In genomic region chr16:97467472-97467871, GRCm38 (mm10) we compare ENCODE assay signal across 37 mouse cellular contexts. TPM values are rescaled to one million over a fixed set of nuclear protein-coding genes. Genes with fewer than 3 reads are reported as not detected.
"Had no signal": no experiment of that assay in that cellular context is flagged by ENCODE, and none has a peak within 500 bp of the region (broad histone marks: within the 10 kb centered on the region; RNA-seq: fewer than 3 reads in every experiment).

No protein-coding gene starts in this region.

- H3K36me3 ChIP-seq: heart, embryonic 13.5 days; heart, embryonic 15.5 days; hindbrain, embryonic 10.5 days; hindbrain, embryonic 12.5 days; limb, embryonic 13.5 days; limb, embryonic 15.5 days; liver, embryonic 12.5 days had no signal

- H3K4me1 ChIP-seq: liver, embryonic 12.5 days had no signal

- H3K9ac ChIP-seq: heart, embryonic 13.5 days; heart, embryonic 15.5 days; hindbrain, embryonic 12.5 days; hindbrain, embryonic 14.5 days; limb, embryonic 13.5 days; limb, embryonic 15.5 days; liver, embryonic 12.5 days; liver, embryonic 14.5 days had no signal

- ATAC-seq: hindbrain, embryonic 16.5 days; liver, embryonic 12.5 days had no signal

- DNase-seq: gastrocnemius, postnatal 14 days; gastrocnemius, postnatal 36 days; heart, adult 11 months; heart, adult 2 months; heart, postnatal 14 days; heart, postnatal 4 days; kidney, adult 18-20 months; kidney, adult 8-10 months; kidney, postnatal 10 days; kidney, postnatal 25 days; layer of hippocampus, adult 9-11 months; layer of hippocampus, postnatal 36 days; left cerebral cortex, postnatal 4 days had no signal

- H3K27ac ChIP-seq: heart, adult 2 months; heart, embryonic 13.5 days; heart, embryonic 15.5 days; hindbrain, embryonic 10.5 days; hindbrain, embryonic 12.5 days; hindbrain, embryonic 14.5 days; limb, embryonic 13.5 days; limb, embryonic 15.5 days; liver, embryonic 12.5 days; liver, embryonic 14.5 days had no signal

- H3K27me3 ChIP-seq: hindbrain, embryonic 12.5 days; limb, embryonic 15.5 days; liver, embryonic 12.5 days had no signal

- H3K4me3 ChIP-seq: heart, adult 2 months; heart, embryonic 13.5 days; heart, embryonic 15.5 days; hindbrain, embryonic 10.5 days; hindbrain, embryonic 12.5 days; limb, embryonic 13.5 days; limb, embryonic 15.5 days; liver, embryonic 12.5 days had no signal

- H3K4me2 ChIP-seq: heart, embryonic 11.5 days; heart, embryonic 13.5 days; heart, embryonic 15.5 days; hindbrain, embryonic 12.5 days; hindbrain, embryonic 14.5 days; limb, embryonic 13.5 days; limb, embryonic 15.5 days; liver, embryonic 12.5 days had no signal

- H3K9me3 ChIP-seq: heart, embryonic 13.5 days; heart, embryonic 15.5 days; hindbrain, embryonic 10.5 days; hindbrain, embryonic 12.5 days; limb, embryonic 13.5 days; limb, embryonic 15.5 days; liver, embryonic 12.5 days had no signal

RNA-seq across cellular contexts. Expression of gene Mx1, which starts 4.8 kb away (rescaled TPM):
- polyA plus RNA-seq: heart, embryonic 11.5 days; heart, embryonic 15.5 days; hindbrain, embryonic 10.5 days; hindbrain, embryonic 14.5 days; kidney, embryonic 14.5 days; kidney, embryonic 16.5 days had no signal

RNA-seq across cellular contexts. Expression of gene Fam3b, which starts 47.1 kb away (rescaled TPM):
- total RNA-seq: gastrocnemius, adult 18-20 months; gastrocnemius, adult 8-10 months; gastrocnemius, postnatal 14 days; gastrocnemius, postnatal 36 days; heart, adult 2 months; heart, postnatal 14 days; heart, postnatal 4 days; layer of hippocampus, adult 18-20 months; layer of hippocampus, adult 8-10 months; layer of hippocampus, postnatal 14 days; layer of hippocampus, postnatal 36 days; left cerebral cortex, adult 18-20 months; left cerebral cortex, adult 8-10 months; left cerebral cortex, postnatal 25 days; left cerebral cortex, postnatal 4 days had no signal
- polyA plus RNA-seq: heart, adult 2 months; heart, embryonic 11.5 days; heart, embryonic 13.5 days; heart, embryonic 15.5 days; heart, postnatal 0 days; hindbrain, embryonic 10.5 days; hindbrain, embryonic 12.5 days; hindbrain, embryonic 14.5 days; hindbrain, embryonic 16.5 days; kidney, embryonic 14.5 days; kidney, embryonic 16.5 days; limb, embryonic 11.5 days; limb, embryonic 13.5 days; liver, adult 2 months; liver, embryonic 12.5 days had no signal
